9 mouse cellular contexts compared by ENCODE assay signal in the genomic region with DNA sequence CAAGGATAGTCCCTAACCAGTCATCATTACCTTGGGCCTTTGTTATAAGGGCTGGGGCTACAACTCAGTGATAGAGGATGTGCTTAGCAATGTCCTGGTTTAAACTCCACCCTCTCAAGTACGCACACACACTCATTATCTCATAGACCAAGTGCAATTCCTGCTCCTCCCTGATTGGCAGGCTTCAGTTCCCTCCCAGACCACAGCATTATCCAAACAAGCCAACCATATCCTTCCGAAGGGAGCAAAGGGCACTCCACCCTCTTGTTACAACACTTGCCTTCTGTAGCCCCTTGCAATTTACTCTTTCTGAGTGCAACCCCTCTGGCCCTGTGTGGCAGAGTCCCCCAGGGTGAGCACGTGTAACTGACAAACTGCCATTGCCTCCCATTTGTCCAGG. TPM values are rescaled to one million over a fixed set of nuclear protein-coding genes. Genes with fewer than 3 reads are reported as not detected.
DNase-seq lines count a peak whose midpoint lies in the region; ATAC-seq lines count a peak whose summit lies in the region.
"Had no signal": no experiment of that assay in that cellular context is flagged by ENCODE, and none has a peak within 500 bp of the region (broad histone marks: within the 10 kb centered on the region; RNA-seq: fewer than 3 reads in every experiment).

No protein-coding gene starts in this region.

- no peaks in the 10 kb centered on the region for H3K36me3 ChIP-seq in heart, embryonic 10.5 days
- no peaks in the 10 kb centered on the region for H3K36me3 ChIP-seq in embryonic facial prominence, embryonic 10.5 days (replicated peaks)
- H3K36me3 ChIP-seq in forebrain, embryonic 11.5 days (ENCODE audit: control insufficient read depth, insufficient read depth, low read length): no peaks in the 10 kb centered on the region

- no peaks in the 10 kb centered on the region for H3K27me3 ChIP-seq in heart, embryonic 10.5 days (ENCODE audit: insufficient read depth, poor library complexity, severe bottlenecking)
- H3K27me3 ChIP-seq in embryonic facial prominence, embryonic 10.5 days (replicated peaks; ENCODE audit: low read depth, poor library complexity, severe bottlenecking): no peaks in the 10 kb centered on the region
- no peaks in the 10 kb centered on the region for H3K27me3 ChIP-seq in forebrain, embryonic 11.5 days (ENCODE audit: control insufficient read depth, insufficient read depth, low read length)

- intact Hi-C loops in heart, postnatal 14 days (cut with DNase I): no loop called here

- no peak overlapping the region for H3K9ac ChIP-seq in forebrain, embryonic 11.5 days (ENCODE audit: low read length)

- H3K4me2 ChIP-seq in forebrain, embryonic 11.5 days (ENCODE audit: low read depth, low read length, severe bottlenecking): no peak overlapping the region

- H3K4me1 ChIP-seq in heart, embryonic 10.5 days: peaks cover 15% of the 10 kb centered on the region; the same call in 1 of the 2 replicates
- H3K4me1 ChIP-seq in embryonic facial prominence, embryonic 10.5 days: peaks cover 16% of the 10 kb centered on the region
- no peaks in the 10 kb centered on the region for H3K4me1 ChIP-seq in forebrain, embryonic 11.5 days (replicated peaks; ENCODE audit: control insufficient read depth, insufficient read depth, low read length)

- DNase-seq in heart, embryonic 10.5 days (ENCODE audit: low spot score): peak; percentile 79
- DNase-seq in heart, postnatal 14 days: no peak
- DNase-seq in embryonic facial prominence, embryonic 10.5 days (ENCODE audit: low spot score): no peak
- peak; percentile 22 for DNase-seq in kidney, postnatal 14 days
- no peak for DNase-seq in forebrain, embryonic 11.5 days (ENCODE audit: low spot score)
- no peak for DNase-seq in adipocyte (ENCODE audit: low spot score)
- DNase-seq in frontal cortex, postnatal 14 days (ENCODE audit: low spot score in 2 of 2): no peak
- DNase-seq: cerebellum, postnatal 10 days had no signal

- H3K9me3 ChIP-seq in heart, embryonic 10.5 days: no peaks in the 10 kb centered on the region
- H3K9me3 ChIP-seq in embryonic facial prominence, embryonic 10.5 days: no peaks in the 10 kb centered on the region
- no peaks in the 10 kb centered on the region for H3K9me3 ChIP-seq in forebrain, embryonic 11.5 days (ENCODE audit: control insufficient read depth, low read length)

- H3K4me3 ChIP-seq in heart, embryonic 10.5 days: no peak overlapping the region
- no peak overlapping the region for H3K4me3 ChIP-seq in embryonic facial prominence, embryonic 10.5 days
- H3K4me3 ChIP-seq in forebrain, embryonic 11.5 days (ENCODE audit: low read depth, low read length): no peak overlapping the region

- 39% methylated on average over 3 of the region's 3 CpGs for WGBS in heart, embryonic 10.5 days
- WGBS in embryonic facial prominence, embryonic 10.5 days: 37% methylated on average over 3 of the region's 3 CpGs
- 48% methylated on average over 3 of the region's 3 CpGs for WGBS in forebrain, embryonic 11.5 days

- peak; percentile 84 for ATAC-seq in megakaryocyte, adult 5-6 weeks (ENCODE audit: poor library complexity, severe bottlenecking)
- ATAC-seq in forebrain, embryonic 11.5 days (replicated peaks; ENCODE audit: low FRiP score): no peak

- H3K27ac ChIP-seq in heart, embryonic 10.5 days: peak overlapping the region; percentile 59; the same call in 1 of the 2 replicates
- H3K27ac ChIP-seq in embryonic facial prominence, embryonic 10.5 days (replicated peaks): peak overlapping the region; percentile 40; the same call in 1 of the 2 replicates
- H3K27ac ChIP-seq in forebrain, embryonic 11.5 days (ENCODE audit: low read depth, low read length): no peak overlapping the region

RNA-seq across cellular contexts. Expression of gene Nup160, which starts 15.6 kb away (rescaled TPM):
- polyA plus RNA-seq in heart, embryonic 10.5 days (2016; fragmentation: Nextera tagmentation; extraction: Ambion mirVana): 45.3 and 49.2 TPM in 2 replicates
- 10 to 100 TPM; 10.3 to 19.3 TPM for total RNA-seq in heart, postnatal 14 days (2021)
- 71.3 and 73.0 TPM in 2 replicates for polyA plus RNA-seq in embryonic facial prominence, embryonic 10.5 days (2016; fragmentation: Nextera tagmentation; extraction: Ambion mirVana)
- 50.0 and 55.9 TPM in 2 replicates for total RNA-seq in megakaryocyte, adult 5-6 weeks (2015)
- total RNA-seq in megakaryocyte, adult 5-6 weeks (2017): 40.3 and 41.6 TPM in 2 replicates
- 57.6 and 64.1 TPM in 2 replicates for polyA plus RNA-seq in forebrain, embryonic 11.5 days (2014; fragmentation: Nextera tagmentation; extraction: Ambion mirVana)

Comparison
In these comparisons a context has a peak if more than half of its experiments do, and no peak if none do; other contexts are left out.
1. DNase-seq: peak in heart, embryonic 10.5 days (single experiment) and kidney, postnatal 14 days (single experiment); none in heart, postnatal 14 days (0 of 2), embryonic facial prominence, embryonic 10.5 days (single experiment), forebrain, embryonic 11.5 days (single experiment), adipocyte (single experiment) and frontal cortex, postnatal 14 days (0 of 2).